Mouse (Mus musculus): ENCODE data around the gene Erbb2. TPM values are rescaled to one million over a fixed set of nuclear protein-coding genes. Genes with fewer than 3 reads are reported as not detected.

Erbb2 gene
- total and polyA plus RNA-seq, 2 experiments: 0.72 to 1.0 TPM

DNA sequence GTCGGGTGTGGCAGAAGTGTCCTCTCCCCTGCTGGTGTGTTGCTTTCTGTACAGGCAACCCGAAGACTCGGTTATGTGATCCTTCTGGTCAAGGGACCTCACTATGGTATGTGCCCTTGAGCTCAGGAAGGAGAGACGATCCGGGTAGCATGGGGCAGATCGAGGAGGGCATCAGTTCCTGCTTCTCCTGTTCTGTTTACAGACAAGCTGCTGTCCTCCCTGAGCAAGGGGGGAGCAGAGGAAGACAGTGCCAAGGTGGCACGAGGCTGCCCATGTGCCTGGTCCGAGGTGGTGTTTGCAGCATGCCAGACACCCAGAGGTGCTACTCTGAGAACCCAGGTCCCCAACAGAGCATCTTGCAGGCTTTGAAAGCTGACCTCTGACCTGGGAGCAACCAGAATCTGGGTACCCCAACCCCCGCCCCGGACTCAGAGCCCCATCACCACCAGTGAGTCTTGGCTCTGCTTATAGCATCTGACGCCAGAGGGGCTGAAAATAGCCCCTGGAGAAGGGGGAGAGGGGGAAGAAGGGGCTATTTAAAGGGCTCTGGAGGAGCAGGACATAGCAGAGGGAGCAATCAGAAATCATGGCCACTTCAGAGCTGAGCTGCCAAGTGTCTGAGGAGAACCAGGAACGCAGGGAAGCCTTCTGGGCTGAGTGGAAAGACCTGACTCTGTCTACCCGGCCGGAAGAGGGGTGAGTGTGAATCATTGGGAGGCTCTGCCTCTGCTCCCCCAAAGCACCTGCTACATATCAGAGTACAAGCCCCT is 28.8 kb upstream of the Erbb2 start, which contains the start of gene Tcap:
Tcap (plus strand) TSS at position 551 of the 770 bp plus-strand sequence.
- H3K9ac ChIP-seq (ENCODE audit: low read depth, low read length): no peak within 1 kb of the TSS

DNA sequence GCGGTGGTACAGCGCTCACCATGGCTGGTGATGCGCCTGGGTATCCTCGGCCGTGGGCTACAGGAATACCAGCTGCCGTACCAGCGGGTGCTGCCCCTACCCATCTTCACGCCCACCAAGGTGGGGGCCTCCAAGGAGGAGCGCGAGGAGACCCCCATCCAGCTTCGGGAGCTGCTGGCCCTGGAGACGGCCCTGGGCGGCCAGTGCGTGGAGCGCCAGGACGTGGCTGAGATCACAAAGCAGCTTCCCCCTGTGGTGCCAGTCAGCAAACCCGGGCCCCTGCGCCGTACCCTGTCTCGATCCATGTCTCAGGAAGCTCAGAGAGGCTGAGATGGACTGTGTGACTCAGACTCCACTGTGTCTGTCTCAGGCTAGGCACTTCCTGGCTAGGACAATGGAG is 28.1 kb upstream of the Erbb2 start:
- Histone ChIP-seq H3K9ac (ENCODE audit: low read depth, low read length) (no peak overlapping the region), H3K27me3 (ENCODE audit: control insufficient read depth, insufficient read depth, low read length) (0 out of 2 replicates have a peak, but pooled peaks cover 4% of the 10 kb centered on the region), H3K27ac (replicated peaks; ENCODE audit: insufficient read depth, low read depth, low read length) (no peak overlapping the region), H3K4me3 (ENCODE audit: insufficient read depth, low read depth, low read length) (no peak overlapping the region), H3K36me3 (ENCODE audit: control insufficient read depth, insufficient read depth, low read length) (no peaks in the 10 kb centered on the region), H3K4me1 (ENCODE audit: control insufficient read depth, insufficient read depth, low read length) (no peaks in the 10 kb centered on the region; the same call in 1 of the 2 replicates), H3K79me2 (ENCODE audit: control insufficient read depth, insufficient read depth, low read length) (no peaks in the 10 kb centered on the region)
- 88% methylated on average over 20 of the region's 20 CpGs for WGBS
- TF ChIP-seq CTCF (IDR thresholded peaks at IDR 0.05; ENCODE audit: low read depth, low read length) (no peak), POLR2A (IDR thresholded peaks at IDR 0.05; ENCODE audit: extremely low read depth, insufficient read depth, low read length) (no peak)
- DNase-seq (ENCODE audit: extremely low read depth, low read depth, low spot score): no peak

More for the DNA sequence above, 28.8 kb upstream of the Erbb2 start, which contains the start of gene Tcap:
- Histone ChIP-seq H3K27ac (replicated peaks; ENCODE audit: insufficient read depth, low read depth, low read length) (no peak within 1 kb of the TSS), H3K36me3 (ENCODE audit: control insufficient read depth, insufficient read depth, low read length) (no peaks in the 10 kb centered on the region), H3K27me3 (ENCODE audit: control insufficient read depth, insufficient read depth, low read length) (0 out of 2 replicates have a peak, but pooled peaks cover 4% of the 10 kb centered on the region), H3K4me1 (ENCODE audit: control insufficient read depth, insufficient read depth, low read length) (no peaks in the 10 kb centered on the region; the same call in 1 of the 2 replicates), H3K79me2 (ENCODE audit: control insufficient read depth, insufficient read depth, low read length) (no peaks in the 10 kb centered on the region), H3K4me3 (ENCODE audit: insufficient read depth, low read depth, low read length) (no peak within 1 kb of the TSS)
- DNase-seq (ENCODE audit: extremely low read depth, low read depth, low spot score): no peak
- 74% methylated on average over 14 of the region's 14 CpGs for WGBS
- TF ChIP-seq POLR2A (IDR thresholded peaks at IDR 0.05; ENCODE audit: extremely low read depth, insufficient read depth, low read length) (no peak), CTCF (IDR thresholded peaks at IDR 0.05; ENCODE audit: low read depth, low read length) (no peak)

DNA sequence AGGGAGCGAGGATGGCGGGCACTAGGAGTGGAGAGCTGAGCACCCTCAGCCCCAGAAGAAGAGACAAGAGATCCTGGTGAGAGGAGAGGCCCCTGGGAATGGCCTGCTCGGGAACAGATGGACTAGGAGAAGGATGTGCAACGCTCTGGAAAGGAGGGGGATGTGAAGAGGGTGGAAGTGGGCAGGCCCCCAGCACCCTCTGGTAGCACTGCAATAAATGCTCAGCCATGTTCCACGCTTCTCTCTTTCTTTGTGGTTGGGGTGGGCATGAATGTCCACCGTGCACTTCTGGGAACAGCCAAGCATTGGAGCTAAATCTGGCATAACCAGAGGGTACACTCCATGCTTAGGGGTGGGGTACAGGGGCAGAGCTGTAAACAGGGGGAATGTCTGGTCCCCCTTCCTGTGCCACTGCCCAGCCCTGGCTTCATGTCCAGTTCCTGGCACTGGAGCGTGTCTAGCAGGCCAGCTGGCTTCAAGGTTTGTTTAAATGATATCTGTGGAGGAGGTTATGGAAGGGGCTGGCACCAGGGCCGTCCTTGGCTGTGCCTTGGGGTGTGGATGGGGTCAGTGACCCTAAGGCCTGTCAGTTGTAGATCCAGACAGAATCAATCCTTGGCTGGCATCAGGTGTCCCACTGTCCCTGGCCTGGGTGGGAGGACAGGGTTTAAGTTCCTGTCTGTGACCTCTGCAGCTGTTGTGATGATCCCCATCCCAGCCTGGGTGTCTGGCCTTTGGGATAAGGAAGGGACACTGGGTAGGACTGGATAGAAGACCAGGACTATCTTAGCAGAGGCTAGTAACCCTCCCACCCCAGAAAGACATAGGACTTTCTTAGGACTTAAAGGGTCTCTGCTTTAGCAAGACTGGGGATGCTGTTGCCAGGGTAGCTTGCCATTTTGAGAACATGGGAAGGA is 27.3 kb upstream of the Erbb2 start:
- no peaks in the 10 kb centered on the region for H3K79me2 ChIP-seq (ENCODE audit: control insufficient read depth, insufficient read depth, low read length)
- H3K4me3 ChIP-seq (ENCODE audit: insufficient read depth, low read depth, low read length): no peak overlapping the region
- peak; percentile 47 for DNase-seq (ENCODE audit: extremely low read depth, low read depth, low spot score)
- H3K36me3 ChIP-seq (ENCODE audit: control insufficient read depth, insufficient read depth, low read length): no peaks in the 10 kb centered on the region
- TF ChIP-seq POLR2A (IDR thresholded peaks at IDR 0.05; ENCODE audit: extremely low read depth, insufficient read depth, low read length) (no peak), CTCF (IDR thresholded peaks at IDR 0.05; ENCODE audit: low read depth, low read length) (no peak)
- 62% methylated on average over 8 of the region's 8 CpGs for WGBS
- H3K27me3 ChIP-seq (ENCODE audit: control insufficient read depth, insufficient read depth, low read length): 0 out of 2 replicates have a peak, but pooled peaks cover 4% of the 10 kb centered on the region
- H3K4me1 ChIP-seq (ENCODE audit: control insufficient read depth, insufficient read depth, low read length): no peaks in the 10 kb centered on the region; the same call in 1 of the 2 replicates
- no peak overlapping the region for H3K27ac ChIP-seq (replicated peaks; ENCODE audit: insufficient read depth, low read depth, low read length)
- no peak overlapping the region for H3K9ac ChIP-seq (ENCODE audit: low read depth, low read length)

DNA sequence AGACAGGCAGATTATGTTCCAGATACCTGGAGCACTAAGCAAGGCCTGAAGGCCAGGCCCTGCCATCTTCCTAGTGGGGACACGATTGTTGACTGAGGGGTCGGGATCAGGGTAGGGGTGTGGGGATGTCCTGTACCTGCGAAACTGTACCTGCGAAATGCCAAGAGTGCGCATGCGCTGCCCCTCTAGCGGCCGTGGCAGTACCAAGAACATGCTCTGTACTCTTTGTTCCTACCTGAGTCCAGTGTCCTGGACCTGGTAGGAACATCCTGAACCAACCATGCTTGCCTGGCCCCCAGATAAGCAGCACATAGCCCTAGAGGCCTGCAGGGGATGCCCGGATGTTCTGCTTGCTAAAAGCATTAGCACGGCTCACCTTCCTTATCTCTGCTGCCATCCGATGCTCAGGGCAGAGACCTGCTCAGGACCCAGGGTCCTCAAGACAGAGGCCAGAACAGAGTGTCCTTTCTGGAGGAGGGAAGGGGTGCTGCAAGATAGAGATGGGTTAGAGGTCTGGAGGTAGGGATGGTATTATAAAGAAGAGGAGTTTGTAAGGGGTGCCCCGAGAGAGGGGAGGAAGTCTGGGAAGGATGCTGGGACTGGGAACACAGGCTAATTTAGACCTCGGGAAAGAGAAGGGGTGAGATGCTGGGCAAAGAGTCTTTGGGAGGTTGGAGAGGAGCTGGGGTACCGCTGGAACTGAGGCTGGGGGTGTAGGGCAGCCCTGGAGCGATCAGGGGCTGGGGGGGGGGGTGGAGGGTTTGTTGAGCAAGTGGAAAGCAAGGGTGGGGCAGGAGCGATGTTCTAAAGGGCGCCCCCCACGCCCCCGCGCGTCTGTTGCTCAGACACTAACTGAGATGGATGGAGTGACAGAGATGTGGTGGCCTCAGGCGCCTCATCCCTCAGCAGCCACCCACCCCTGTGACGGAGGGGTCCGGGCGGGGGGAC is 26.4 kb upstream of the Erbb2 start, which contains the start of gene Pnmt:
Pnmt (plus strand) TSS at position 813 of the 948 bp plus-strand sequence.
- Histone ChIP-seq H3K79me2 (ENCODE audit: control insufficient read depth, insufficient read depth, low read length) (no peaks in the 10 kb centered on the region), H3K36me3 (ENCODE audit: control insufficient read depth, insufficient read depth, low read length) (no peaks in the 10 kb centered on the region), H3K27me3 (ENCODE audit: control insufficient read depth, insufficient read depth, low read length) (0 out of 2 replicates have a peak, but pooled peaks cover 4% of the 10 kb centered on the region), H3K9ac (ENCODE audit: low read depth, low read length) (no peak within 1 kb of the TSS), H3K4me1 (ENCODE audit: control insufficient read depth, insufficient read depth, low read length) (no peaks in the 10 kb centered on the region; the same call in 1 of the 2 replicates), H3K27ac (replicated peaks; ENCODE audit: insufficient read depth, low read depth, low read length) (no peak within 1 kb of the TSS), H3K4me3 (ENCODE audit: insufficient read depth, low read depth, low read length) (no peak within 1 kb of the TSS)
- TF ChIP-seq CTCF (IDR thresholded peaks at IDR 0.05; ENCODE audit: low read depth, low read length) (no peak), POLR2A (IDR thresholded peaks at IDR 0.05; ENCODE audit: extremely low read depth, insufficient read depth, low read length) (no peak)
- DNase-seq (ENCODE audit: extremely low read depth, low read depth, low spot score): no peak
- WGBS: 57% methylated on average over 25 of the region's 25 CpGs

- WGBS: 20% methylated on average over 24 of the region's 24 CpGs
- H3K4me3 ChIP-seq (ENCODE audit: insufficient read depth, low read depth, low read length): no peak overlapping the region
- no peaks in the 10 kb centered on the region for H3K36me3 ChIP-seq (ENCODE audit: control insufficient read depth, insufficient read depth, low read length)
- no peak for TF ChIP-seq CTCF (IDR thresholded peaks at IDR 0.05; ENCODE audit: low read depth, low read length)
- TF ChIP-seq POLR2A (IDR thresholded peaks at IDR 0.05; ENCODE audit: extremely low read depth, insufficient read depth, low read length): no peak
- DNase-seq (ENCODE audit: extremely low read depth, low read depth, low spot score): no peak
- 0 out of 2 replicates have a peak, but pooled peaks cover 4% of the 10 kb centered on the region for H3K27me3 ChIP-seq (ENCODE audit: control insufficient read depth, insufficient read depth, low read length)
- H3K4me1 ChIP-seq (ENCODE audit: control insufficient read depth, insufficient read depth, low read length): no peaks in the 10 kb centered on the region; the same call in 1 of the 2 replicates
- H3K27ac ChIP-seq (replicated peaks; ENCODE audit: insufficient read depth, low read depth, low read length): no peak overlapping the region
- H3K9ac ChIP-seq (ENCODE audit: low read depth, low read length): no peak overlapping the region
- H3K79me2 ChIP-seq (ENCODE audit: control insufficient read depth, insufficient read depth, low read length): no peaks in the 10 kb centered on the region
Observed at GRCm38 (mm10) chr11:98386596-98386995, 25.7 kb upstream of the Erbb2 start.

Measured in liver, adult 2 months (tissue).